Mouse (Mus musculus) left cerebral cortex, adult 18-20 months (tissue): Measurements from ENCODE around the gene Uqcc1. TPM values are rescaled to one million over a fixed set of nuclear protein-coding genes. Genes with fewer than 3 reads are reported as not detected.

ENCODE experiments used
- DNase-seq, 2 experiments: peaks; one replicate each; pipeline ENCODE4 v3.0.0; 2021 to 2022; ENCODE audit warnings: low spot score in 2 of 2, mixed read lengths in 1 of 2
- total RNA-seq, 2 experiments: library from RNA; stranded (reverse); gene quantifications; 2 replicates each; pipeline ENCODE4 v1.2.3; 2021

Uqcc1 gene
- total RNA-seq, 2 experiments from 2014 or later = 84.7 to 91.8 TPM

DNA sequence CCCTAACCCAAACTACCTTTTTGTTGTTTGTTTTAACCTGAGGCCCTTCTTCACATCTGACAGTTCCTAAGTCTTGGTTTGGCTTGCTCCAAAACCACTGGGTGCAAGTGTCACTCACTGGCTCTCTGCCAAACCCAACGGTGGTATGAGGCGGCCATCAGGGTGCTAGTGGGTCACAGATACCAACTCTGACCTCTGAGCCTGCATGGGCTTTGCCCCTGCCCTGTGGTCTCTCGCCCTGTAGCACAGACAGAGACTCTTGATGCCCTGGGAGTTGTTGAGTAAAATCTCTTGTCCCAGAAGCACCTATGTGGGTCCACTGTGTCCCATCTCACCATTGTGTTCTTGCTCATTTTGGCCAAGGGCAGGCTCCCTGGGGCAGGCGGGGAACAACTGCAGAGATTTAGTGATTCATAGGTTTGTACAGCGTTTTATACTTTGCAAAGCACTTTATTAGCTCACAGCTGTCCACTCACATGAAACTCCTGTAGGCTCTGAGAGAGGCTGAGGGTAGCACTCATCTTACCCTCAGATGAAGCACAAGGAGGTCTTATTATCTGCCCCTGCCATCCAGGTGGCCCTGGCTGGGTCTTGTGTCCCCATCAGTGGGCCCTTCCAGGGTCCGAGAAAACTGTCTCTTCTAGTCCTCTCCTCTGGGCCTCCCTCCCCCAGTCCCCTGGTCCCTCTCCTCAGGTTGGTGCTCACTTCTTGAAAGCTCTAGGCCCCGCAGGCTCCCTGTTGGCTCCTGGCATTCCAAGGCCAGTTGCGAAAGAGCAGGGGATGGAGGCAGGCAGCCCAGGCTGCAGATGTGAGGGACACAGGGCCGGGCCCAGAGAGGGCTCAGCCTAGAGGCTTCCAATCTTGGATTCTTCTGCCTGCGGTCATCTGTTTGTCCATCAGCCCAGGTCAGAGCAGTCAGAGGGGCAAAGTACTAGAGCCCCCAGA lies 112.5 kb downstream of the Uqcc1 start:
- DNase-seq = no peak

DNA sequence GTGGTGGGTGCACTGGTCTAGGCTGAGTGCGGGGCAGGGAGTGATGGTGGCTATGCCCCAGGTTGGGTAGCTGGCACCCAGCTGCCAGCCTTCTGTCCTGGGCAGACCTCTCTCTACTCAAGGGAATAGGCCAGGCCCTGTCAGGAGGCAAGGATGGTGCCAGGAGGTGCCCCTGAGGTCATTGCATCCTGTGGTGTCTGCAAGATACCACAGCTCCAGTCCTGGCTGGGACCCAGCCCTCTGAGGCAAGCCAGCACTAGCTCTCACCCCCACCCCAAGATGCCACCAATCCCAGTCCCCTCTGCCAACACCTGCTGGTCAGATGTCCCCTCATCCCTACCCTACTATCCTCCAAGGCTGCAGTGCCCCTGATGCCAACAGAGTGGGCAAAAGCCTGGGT lies 113.9 kb downstream of the Uqcc1 start:
- DNase-seq = no peak

DNA sequence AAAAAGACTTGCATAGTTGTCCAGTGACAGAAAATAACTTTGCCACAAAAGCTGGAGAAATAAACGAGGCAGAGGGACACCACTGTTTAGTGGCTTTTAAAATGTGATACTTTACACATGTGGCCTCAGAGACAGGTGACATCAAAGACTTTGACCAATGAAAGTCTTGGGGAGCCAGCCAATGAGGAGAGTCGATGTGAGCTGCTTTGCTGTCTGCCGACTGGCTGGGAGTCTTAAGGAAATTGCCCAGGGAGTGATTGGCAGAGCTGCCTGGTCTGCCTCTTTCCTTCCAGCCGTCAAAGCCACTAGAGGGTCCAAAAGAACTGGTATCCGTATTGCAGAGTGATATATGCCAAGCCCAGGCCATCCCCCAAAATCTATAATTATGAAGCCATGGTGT lies 115.3 kb downstream of the Uqcc1 start:
- DNase-seq = no peak

DNA sequence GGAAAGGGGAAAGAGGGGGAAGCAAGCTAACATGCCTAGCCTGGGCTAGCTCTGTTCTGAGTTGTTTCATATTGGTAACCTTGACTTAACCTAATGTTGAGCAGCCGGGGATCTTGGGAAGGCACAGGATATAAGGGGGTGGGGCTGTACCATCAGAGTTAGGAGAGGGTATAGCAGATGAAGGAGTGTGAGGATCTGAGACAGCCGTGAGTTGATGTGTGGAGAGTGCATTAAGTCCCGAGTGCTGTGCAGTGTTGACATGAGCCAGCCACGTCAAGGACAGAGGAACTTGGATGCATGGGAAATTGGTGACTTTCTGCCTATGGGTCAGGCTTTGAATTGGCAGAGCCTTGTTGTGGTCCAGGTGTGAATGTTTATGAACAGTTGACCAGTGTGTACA lies 117.5 kb downstream of the Uqcc1 start:
- no peak for DNase-seq

DNA sequence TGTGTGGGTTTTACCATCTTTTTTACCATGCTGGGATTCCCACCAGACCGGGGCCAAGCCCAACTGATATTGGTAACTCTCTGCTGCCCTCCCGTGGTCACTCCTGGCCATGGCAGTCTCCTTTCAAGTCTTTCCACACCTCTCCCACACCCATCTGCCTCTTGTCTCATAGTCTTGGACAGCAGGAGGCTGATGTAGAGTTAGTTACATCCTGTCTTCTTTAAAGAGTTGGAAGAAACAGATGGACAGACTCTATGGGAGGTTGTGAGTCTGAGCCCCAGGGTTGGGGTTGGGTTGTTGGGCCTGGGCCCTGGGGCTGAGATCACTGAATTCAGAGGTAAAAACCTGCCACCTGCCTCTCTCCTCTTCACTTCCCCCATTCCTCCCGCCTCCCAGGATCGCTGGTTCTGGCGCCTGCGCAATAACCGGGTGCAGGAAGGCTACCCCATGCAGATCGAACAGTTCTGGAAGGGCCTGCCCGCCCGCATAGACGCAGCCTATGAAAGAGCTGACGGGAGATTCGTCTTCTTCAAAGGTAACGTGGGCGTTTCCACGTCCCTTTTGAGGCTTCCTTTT lies 118.2 kb downstream of the Uqcc1 start:
- peak; percentile 90 to 95 for DNase-seq

DNA sequence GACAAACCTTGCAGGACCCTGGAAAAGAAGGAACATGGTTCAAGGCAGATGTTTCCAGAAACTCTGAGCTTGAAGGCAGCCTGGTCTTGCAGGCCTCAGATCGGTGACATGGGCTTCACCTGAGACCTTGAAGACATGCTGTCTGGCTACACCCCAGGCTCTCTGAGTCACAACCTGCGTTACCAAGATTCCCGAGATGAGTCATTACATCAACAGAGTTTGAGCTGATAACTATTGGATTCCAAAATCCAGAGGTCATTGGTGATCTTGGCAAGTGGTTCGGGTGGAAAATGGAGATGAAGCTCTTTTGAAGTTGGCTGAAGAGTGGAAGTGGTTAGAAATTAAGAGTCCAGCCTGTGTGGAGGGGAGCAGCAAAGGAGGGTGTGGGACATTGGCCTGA lies 120.5 kb downstream of the Uqcc1 start:
- no peak for DNase-seq

DNA sequence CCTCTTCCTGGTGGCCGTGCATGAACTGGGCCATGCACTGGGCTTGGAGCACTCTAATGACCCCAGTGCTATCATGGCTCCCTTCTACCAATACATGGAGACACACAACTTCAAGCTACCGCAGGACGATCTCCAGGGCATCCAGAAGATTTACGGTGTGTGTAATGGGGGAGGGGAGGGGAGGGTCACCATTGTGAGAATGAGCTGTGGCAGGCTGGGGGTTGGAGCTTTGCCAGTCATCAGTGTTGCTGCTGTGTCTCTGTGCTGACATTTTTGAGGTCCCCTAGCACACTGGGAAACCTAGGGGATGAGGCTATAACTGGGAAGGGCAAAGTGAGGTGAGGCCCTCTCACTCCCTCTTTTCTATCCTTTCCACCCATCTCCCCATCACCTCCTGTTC lies 122.7 kb downstream of the Uqcc1 start:
- DNase-seq = no peak

DNA sequence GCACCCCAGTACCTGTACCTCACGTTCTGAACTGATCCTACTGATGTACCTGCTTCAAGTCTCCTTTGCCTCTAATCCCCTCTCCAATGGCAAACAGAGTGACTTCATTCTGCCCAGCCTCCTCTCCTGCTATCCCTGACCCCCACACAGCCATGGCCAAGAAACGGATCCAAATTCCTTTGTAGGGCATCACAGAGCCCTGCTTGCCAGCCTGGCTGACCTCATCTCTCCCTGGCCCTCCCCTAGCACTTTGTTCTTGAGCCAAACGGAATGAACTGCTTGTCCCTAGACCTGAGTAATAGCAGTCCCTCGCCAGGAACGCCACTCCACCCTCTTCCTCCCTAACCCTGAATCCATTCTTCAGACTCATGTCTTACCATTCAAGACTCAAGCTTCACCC lies 123.6 kb downstream of the Uqcc1 start:
- DNase-seq = no peak

DNA sequence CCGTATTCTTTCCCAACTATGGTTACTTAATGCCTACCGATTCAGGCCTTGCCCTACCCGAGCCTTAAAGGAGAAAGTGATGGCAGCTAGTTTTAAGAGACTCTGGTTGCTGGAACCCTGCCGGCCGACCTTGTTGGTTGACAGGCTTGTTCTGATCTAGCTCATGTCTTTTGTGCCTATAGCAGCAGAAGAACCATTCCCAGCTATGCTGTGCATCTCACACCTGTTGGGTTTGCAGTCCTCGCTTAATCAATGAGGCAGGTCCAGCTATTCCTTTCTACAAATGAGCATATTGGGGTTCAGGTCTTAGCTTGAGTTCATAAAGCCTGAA lies 124.2 kb downstream of the Uqcc1 start:
- no peak for DNase-seq

DNA sequence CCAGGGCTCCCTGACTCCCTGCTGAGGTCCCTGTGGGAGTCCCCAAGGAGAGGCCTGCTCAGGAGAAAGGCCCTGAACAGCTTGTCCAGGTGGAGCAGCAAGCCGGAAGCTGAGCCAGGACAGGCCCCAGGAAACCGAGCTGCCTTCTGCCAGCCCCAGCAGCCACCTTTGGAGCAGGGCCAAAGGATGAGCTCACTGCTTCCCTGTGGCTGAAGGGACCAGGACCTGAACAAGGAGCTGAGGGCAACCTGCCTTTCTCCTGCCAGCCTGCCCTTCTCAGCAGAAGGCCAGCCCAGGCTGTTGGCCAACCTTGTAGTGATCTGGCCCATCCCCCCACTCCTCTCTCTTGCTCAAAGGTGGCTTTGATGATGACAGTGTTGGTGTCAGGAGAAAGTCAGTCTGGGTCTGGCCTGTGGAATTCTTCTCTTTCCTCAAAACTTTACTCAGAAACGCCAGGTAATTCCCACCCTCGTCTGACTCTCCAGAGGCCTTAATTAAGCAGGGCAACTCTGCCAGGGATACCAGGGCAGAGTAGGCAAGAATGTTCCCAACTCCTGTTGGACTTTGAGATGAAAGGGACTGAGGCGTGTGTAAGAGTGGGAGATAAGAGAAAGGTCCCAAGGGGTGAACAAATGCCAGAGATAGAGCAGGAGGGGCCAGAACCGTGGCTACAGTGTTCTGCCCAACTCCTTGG lies 124.7 kb downstream of the Uqcc1 start:
- DNase-seq = no peak

DNA sequence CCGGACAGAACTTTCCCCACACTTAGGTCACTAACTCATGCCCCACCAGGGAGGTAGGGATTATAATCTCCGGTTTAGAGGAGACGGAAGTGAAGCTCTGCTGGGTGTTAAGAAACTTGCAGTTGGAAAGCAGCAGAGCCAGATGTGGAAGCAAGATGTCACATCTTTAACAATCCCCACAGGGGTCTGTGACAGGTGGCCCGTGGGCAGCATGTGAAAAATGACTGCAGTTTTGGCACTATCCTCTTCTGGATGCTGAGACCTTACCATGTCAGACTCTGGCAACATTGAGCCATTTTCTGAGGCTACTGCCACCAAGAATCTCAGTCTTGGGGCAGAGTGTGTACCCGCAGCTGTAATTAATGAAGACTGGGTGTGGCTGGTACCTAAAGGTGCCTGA lies 126.1 kb downstream of the Uqcc1 start:
- no peak for DNase-seq

DNA sequence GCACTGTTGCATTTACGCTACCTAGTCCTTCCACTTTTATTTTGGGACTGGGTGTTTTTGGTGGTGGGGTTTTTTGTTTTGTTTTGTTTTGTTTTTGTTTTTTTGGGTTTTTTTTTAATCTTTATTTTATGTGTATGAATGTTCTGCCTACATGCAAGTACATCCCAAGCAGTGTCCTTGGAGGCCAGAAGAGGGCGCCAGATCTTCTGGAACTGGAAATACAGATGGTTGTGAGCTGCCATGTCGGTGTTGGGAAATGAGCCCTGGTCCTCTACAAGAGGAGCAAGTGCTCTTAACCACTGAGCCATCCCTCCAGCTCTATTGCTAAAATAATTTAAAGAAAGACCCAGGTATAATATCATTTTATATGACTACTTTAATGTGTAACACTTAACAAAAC lies 127.3 kb downstream of the Uqcc1 start:
- DNase-seq = no peak

DNA sequence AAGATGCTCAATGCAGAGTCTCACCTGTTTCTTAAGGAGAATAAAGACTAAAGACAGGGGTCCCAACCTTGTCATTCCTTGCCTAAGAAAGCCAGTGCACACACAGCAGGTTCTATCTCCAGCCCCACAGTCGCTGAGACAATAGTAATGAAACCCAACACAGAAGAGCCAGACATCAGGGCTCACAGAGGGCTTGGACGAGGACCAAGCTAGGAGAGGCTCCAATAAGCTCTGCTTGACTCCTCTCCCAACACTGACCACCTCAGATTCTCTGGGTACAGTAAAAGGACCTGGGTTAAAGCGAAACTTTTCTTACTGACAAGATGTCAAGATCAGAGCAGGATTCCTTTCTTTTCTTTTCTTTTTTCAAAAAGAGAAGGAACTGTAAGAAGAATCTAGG lies 131.5 kb downstream of the Uqcc1 start:
- DNase-seq = no peak

Other genes starting within 250 kb of the Uqcc1 start
- gene Trpc4ap, start 237.9 kb downstream of the Uqcc1 start, total RNA-seq = 100 to 1,000 TPM; 142 to 144 TPM
- 10 to 100 TPM; 18.2 to 19.9 TPM for gene Edem2, start 200.8 kb downstream of the Uqcc1 start, total RNA-seq
- not detected for gene Gm17581, start 194.4 kb downstream of the Uqcc1 start, total RNA-seq
- gene Procr, start 179.2 kb downstream of the Uqcc1 start, total RNA-seq = 1 to 10 TPM; 1.6 to 2.0 TPM
- gene Mmp24, start 155.0 kb downstream of the Uqcc1 start, total RNA-seq = 10 to 100 TPM; 34.3 to 35.6 TPM
- 10 to 100 TPM; 58.7 to 58.9 TPM for gene BC029722, start 110.9 kb downstream of the Uqcc1 start, total RNA-seq
- gene Eif6, start 103.4 kb downstream of the Uqcc1 start, total RNA-seq = 10 to 100 TPM; 73.3 to 82.5 TPM
- gene Fam83c, start 95.5 kb downstream of the Uqcc1 start, total RNA-seq = not detected
- gene Gm15557, start 10.4 kb upstream of the Uqcc1 start, total RNA-seq = not detected
- gene Gdf5, start 15.1 kb upstream of the Uqcc1 start, total RNA-seq = under 1 TPM; 0.19 to 0.21 TPM
- gene Cep250, start 26.1 kb upstream of the Uqcc1 start, total RNA-seq = 10 to 100 TPM; 18.2 to 19.5 TPM
- 1 to 10 TPM in 1 of 2 experiments, under 1 TPM in 1; 0.74 to 1.4 TPM for gene 6430550D23Rik, start 77.7 kb upstream of the Uqcc1 start, total RNA-seq
- 100 to 1,000 TPM; 216 to 235 TPM for gene Ergic3, start 77.7 kb upstream of the Uqcc1 start, total RNA-seq
- not detected for gene Fer1l4, start 122.6 kb upstream of the Uqcc1 start, total RNA-seq
- 1 to 10 TPM; 4.2 to 4.4 TPM for gene Spag4, start 134.9 kb upstream of the Uqcc1 start, total RNA-seq
- gene Cpne1, start 181.7 kb upstream of the Uqcc1 start, total RNA-seq = 10 to 100 TPM; 23.4 to 25.3 TPM
- gene Rbm12, start 181.7 kb upstream of the Uqcc1 start, total RNA-seq = 10 to 100 TPM; 22.9 to 24.9 TPM
- 10 to 100 TPM; 18.9 to 23.9 TPM for gene Gm28036, start 196.8 kb upstream of the Uqcc1 start, total RNA-seq
- 100 to 1,000 TPM; 156 to 162 TPM for gene Romo1, start 213.7 kb upstream of the Uqcc1 start, total RNA-seq
- gene Nfs1, start 213.9 kb upstream of the Uqcc1 start, total RNA-seq = 10 to 100 TPM; 36.0 to 39.4 TPM
- gene Rbm39, start 249.9 kb upstream of the Uqcc1 start, total RNA-seq = 100 to 1,000 TPM; 286 to 287 TPM